Mouse (Mus musculus) lung, embryonic 15.5 days (tissue): ENCODE measurements around the gene Otx1. TPM values are rescaled to one million over a fixed set of nuclear protein-coding genes. Genes with fewer than 3 reads are reported as not detected.

Source experiments
- ATAC-seq: fragments of 200-750 bp; cut with Nextera tagmentation; 2 replicates; pipeline ENCODE4 v1.8.0; 2017; ENCODE audit warnings: moderate number of reproducible peaks, borderline replicate concordance; ENCODE audit not compliant: low FRiP score, low TSS enrichment; ENCODE audit errors: extremely low read depth
- H3K27ac ChIP-seq: fragments of 300-500 bp; sonication (generic); 2 replicates; pipeline ENCODE4 v1.5.1; 2015; ENCODE audit warnings: moderate library complexity, mild to moderate bottlenecking, inconsistent platforms
- H3K27me3 ChIP-seq: fragments of 300-500 bp; sonication (generic); 2 replicates; pipeline ENCODE4 v1.6.1; 2015; ENCODE audit warnings: inconsistent platforms
- H3K36me3 ChIP-seq: fragments of 300-500 bp; sonication (generic); 2 replicates; pipeline ENCODE4 v1.6.1; 2015; ENCODE audit warnings: inconsistent platforms
- H3K4me1 ChIP-seq: fragments of 300-500 bp; sonication (generic); 2 replicates; pipeline ENCODE4 v1.6.1; 2015; ENCODE audit warnings: inconsistent platforms
- H3K4me2 ChIP-seq: fragments of 300-500 bp; sonication (generic); 2 replicates; pipeline ENCODE4 v1.6.1; 2015; ENCODE audit warnings: inconsistent platforms, mild to moderate bottlenecking, moderate library complexity
- H3K4me3 ChIP-seq: fragments of 300-500 bp; sonication (generic); 2 replicates; pipeline ENCODE4 v1.5.1; 2015; ENCODE audit warnings: mild to moderate bottlenecking, inconsistent platforms
- H3K9ac ChIP-seq: fragments of 300-500 bp; sonication (generic); 2 replicates; pipeline ENCODE4 v1.6.1; 2015; ENCODE audit warnings: inconsistent platforms
- H3K9me3 ChIP-seq: fragments of 300-500 bp; sonication (generic); 2 replicates; pipeline ENCODE4 v1.6.1; 2016; ENCODE audit warnings: inconsistent platforms
- WGBS: fragments of 180-500 bp; shearing (Covaris S2); methylation state at CpG from one replicate; pipeline ENCODE4 v1.1.7; 2015; 5-methylcytosine and 5-hydroxymethylcytosine counted together
- polyA plus RNA-seq: library from polyadenylated mRNA; unstranded; fragments of >200 nt; fragmentation: Nextera tagmentation; extraction: Ambion mirVana; gene quantifications from 2 replicates; pipeline ENCODE4 v1.2.1, GENCODE M21; 2015

Otx1 gene
- polyA plus RNA-seq, result 0.25 and 0.50 TPM in 2 replicates

DNA sequence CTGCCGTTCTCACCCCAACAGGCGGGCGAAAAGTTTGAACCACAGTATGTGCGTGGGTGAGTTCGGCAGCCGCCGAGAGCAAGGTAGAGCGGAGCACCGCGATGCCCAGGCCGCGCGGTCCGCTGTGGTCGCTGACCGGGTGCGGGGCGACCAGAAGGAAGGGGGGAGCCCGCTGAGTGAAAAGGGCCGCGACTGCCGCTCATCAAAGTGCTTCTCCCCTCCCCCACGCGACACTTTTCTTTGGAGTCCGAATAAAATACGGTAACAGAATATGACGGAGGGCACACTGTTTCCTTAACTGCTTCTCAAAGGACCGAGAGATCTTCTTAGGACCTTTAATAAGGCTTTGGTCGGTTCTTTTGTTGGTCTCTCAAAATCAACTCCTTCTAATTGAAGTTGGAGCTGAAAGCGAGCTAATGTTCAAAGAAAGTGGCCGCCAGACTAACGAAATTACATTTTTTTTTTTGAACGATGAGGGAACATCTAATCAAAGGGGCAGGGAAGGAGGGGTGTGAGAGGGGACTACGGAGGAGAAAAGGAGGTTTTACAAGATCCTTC, at the start of gene Otx1:
TSS of gene Otx1 (minus strand) at position 115 of the 558 bp plus-strand sequence.
- WGBS, result 2% methylated on average over 34 of the region's 34 CpGs
- ATAC-seq, result no peak
- H3K4me1 ChIP-seq, result peaks cover 45% of the 10 kb centered on the region

DNA sequence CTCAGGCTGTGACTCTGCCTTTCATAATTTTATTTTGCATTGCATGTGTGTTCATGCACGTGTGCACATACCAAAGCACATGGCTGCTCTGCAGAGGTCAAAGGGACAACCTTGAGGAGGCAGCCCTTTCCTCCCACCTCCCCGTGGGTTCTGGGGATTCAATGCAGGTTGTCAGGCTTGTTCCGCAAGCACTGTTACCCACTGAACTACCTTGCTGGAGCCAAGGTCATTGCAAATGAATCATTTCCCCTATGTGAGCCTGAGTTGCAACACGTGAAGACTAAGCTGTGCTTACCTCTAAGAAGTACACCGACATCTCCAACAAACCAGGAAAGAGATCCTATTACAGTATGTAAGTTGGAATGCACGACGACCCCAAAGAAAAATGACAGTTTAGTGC, 48.2 kb upstream of the Otx1 start:
- H3K4me2 ChIP-seq, result no peak overlapping the region
- no peak overlapping the region for H3K9ac ChIP-seq
- no peak for ATAC-seq
- no peaks in the 10 kb centered on the region for H3K9me3 ChIP-seq
- no peaks in the 10 kb centered on the region for H3K4me1 ChIP-seq
- 67% methylated on average over 7 of the region's 7 CpGs for WGBS
- no peaks in the 10 kb centered on the region for H3K27me3 ChIP-seq
- H3K36me3 ChIP-seq, result no peaks in the 10 kb centered on the region
- no peak overlapping the region for H3K4me3 ChIP-seq
- no peak overlapping the region for H3K27ac ChIP-seq

More for the DNA sequence above, at the start of gene Otx1:
- H3K9ac ChIP-seq, result peak within 1 kb of the TSS; percentile 24; the same call in 1 of the 2 replicates
- peak within 1 kb of the TSS; percentile 54 for H3K4me3 ChIP-seq
- H3K27ac ChIP-seq, result no peak within 1 kb of the TSS
- no peaks in the 10 kb centered on the region for H3K9me3 ChIP-seq
- peak within 1 kb of the TSS; percentile 90 for H3K4me2 ChIP-seq
- H3K27me3 ChIP-seq, result peaks cover 95% of the 10 kb centered on the region
- H3K36me3 ChIP-seq, result no peaks in the 10 kb centered on the region

DNA sequence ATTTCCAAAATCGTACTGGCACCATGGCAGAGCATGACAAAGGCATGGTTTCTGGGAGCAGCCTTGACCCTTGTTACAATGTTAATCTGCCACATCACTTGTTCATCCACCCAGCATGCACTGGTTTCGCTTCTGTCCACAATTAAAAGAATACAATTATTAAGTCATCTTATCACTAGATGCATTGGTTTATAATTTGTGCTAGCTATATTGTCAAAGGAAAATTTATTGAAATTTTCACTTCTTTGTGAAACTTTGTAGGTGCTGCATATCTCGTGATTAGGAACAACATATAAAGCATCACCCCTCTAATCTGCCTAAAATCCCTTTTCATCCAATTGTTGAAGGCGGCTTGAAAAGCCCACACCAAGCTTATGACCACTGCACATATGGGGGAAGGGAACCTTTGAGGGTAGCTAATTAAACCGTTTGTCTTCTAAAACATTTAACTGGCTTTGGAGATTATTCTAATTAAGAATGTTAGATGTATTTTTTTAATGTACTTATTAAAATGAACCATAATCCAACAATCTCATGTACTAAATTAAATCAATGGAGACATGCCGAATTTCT, 37.2 kb upstream of the Otx1 start:
- no peaks in the 10 kb centered on the region for H3K4me1 ChIP-seq
- 85% methylated on average over 6 of the region's 6 CpGs for WGBS
- no peaks in the 10 kb centered on the region for H3K9me3 ChIP-seq
- no peak overlapping the region for H3K4me3 ChIP-seq
- no peak overlapping the region for H3K9ac ChIP-seq
- H3K27ac ChIP-seq, result no peak overlapping the region
- H3K27me3 ChIP-seq, result no peaks in the 10 kb centered on the region
- ATAC-seq, result no peak
- H3K4me2 ChIP-seq, result no peak overlapping the region
- H3K36me3 ChIP-seq, result no peaks in the 10 kb centered on the region

DNA sequence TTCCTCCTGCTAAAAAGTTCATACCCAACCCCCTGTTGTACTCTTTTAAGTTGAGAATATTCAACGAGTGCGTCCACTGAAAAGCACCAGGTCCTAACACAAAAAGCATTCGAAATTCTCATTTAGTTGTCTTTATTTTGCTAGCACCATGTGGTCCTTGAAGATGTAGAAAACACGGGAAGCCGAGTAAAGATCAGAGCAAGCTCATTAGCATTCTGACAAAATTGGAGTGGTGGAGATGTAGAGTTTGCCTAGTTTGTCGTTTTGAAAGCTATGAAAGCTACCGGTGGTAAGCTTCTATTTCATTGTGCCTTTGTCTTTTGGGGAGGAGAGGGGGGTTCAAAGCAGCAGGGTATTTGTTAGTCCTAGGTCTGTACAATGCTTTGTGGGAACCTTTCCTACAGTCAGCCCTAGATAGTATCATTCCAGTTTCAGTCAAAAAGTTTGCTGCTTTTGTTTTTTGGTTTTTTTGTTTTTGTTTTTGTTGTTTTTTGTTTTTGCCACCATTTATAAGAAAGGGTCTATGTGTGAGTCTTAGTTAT, 31.9 kb upstream of the Otx1 start:
- H3K9me3 ChIP-seq, result no peaks in the 10 kb centered on the region

DNA sequence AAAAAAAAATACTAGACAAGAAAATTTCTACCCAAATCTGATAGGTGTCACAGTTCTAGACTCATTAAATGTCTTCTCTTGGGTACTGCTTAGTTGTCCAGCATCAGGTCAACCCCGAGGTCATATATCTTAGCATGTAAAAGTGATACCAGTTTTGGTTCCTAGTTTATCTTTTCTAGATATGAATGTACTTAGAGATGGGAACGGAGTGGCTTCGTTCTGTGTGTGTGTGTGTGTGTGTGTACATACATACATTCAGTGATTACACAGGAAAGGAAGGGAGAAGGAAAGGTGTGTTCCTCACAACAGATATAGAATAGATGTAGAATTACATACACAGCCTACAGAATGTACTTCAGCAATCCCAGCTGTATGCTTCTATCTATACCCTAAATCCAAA, 30.9 kb upstream of the Otx1 start:
- H3K27me3 ChIP-seq, result no peaks in the 10 kb centered on the region
- WGBS, result 88% methylated on average over 3 of the region's 3 CpGs
- H3K9me3 ChIP-seq, result no peaks in the 10 kb centered on the region
- no peak overlapping the region for H3K9ac ChIP-seq
- H3K4me1 ChIP-seq, result no peaks in the 10 kb centered on the region
- ATAC-seq, result no peak
- H3K4me2 ChIP-seq, result no peak overlapping the region
- H3K36me3 ChIP-seq, result no peaks in the 10 kb centered on the region
- no peak overlapping the region for H3K4me3 ChIP-seq
- no peak overlapping the region for H3K27ac ChIP-seq

More for the DNA sequence above, 31.9 kb upstream of the Otx1 start:
- no peak overlapping the region for H3K4me3 ChIP-seq
- no peak overlapping the region for H3K9ac ChIP-seq
- no peak for ATAC-seq
- no peaks in the 10 kb centered on the region for H3K4me1 ChIP-seq
- WGBS, result 56% methylated on average over 7 of the region's 7 CpGs
- no peak overlapping the region for H3K4me2 ChIP-seq
- no peaks in the 10 kb centered on the region for H3K36me3 ChIP-seq
- no peaks in the 10 kb centered on the region for H3K27me3 ChIP-seq
- no peak overlapping the region for H3K27ac ChIP-seq

DNA sequence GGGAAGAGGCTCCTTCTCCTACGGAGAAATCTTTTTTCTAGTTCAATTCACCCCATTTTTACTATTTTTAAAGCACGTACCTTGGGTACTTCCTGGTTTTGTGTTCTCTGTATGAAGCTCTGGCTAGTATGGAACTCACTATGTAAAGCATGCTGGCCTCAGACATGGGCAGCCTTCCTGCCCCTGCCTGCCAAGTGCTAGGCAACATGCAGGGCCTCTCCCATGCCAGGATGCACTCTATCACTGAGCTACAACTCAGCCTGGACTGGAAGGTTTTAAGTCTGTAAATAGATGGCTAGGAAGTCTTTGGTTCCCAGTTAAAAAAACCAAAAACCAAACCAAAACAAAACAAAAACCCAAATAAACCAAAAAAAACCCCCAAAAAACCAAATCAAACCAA, 17.9 kb upstream of the Otx1 start:
- H3K4me2 ChIP-seq, result no peak overlapping the region
- ATAC-seq, result no peak
- H3K9ac ChIP-seq, result no peak overlapping the region
- H3K4me1 ChIP-seq, result no peaks in the 10 kb centered on the region
- no peak overlapping the region for H3K27ac ChIP-seq
- 0 out of 2 replicates have a peak, but pooled peaks cover 6% of the 10 kb centered on the region for H3K36me3 ChIP-seq
- H3K4me3 ChIP-seq, result no peak overlapping the region
- 92% methylated on average over 2 of the region's 2 CpGs for WGBS
- H3K9me3 ChIP-seq, result no peaks in the 10 kb centered on the region
- H3K27me3 ChIP-seq, result no peaks in the 10 kb centered on the region

DNA sequence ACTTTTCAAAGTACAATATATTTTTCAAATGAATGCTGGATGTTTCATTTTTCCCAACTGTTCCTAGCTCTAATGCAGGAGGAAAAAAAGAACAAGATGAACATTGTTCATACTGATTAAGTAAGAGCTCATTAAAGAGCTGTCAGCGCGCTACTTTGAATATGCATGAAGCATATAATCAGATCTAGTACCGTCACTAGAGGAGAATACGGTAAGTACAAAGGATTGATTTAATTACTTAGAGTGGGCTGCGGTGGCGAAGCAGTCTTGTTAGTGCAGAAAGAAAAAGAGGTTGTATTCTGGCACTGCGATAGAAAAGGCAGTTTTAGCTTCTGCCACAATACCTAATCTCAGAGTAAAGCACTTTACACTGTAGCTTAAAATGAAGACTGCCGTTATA, 14.7 kb upstream of the Otx1 start:
- no peak overlapping the region for H3K27ac ChIP-seq
- no peaks in the 10 kb centered on the region for H3K9me3 ChIP-seq
- 0 out of 2 replicates have a peak, but pooled peaks cover 6% of the 10 kb centered on the region for H3K36me3 ChIP-seq
- H3K9ac ChIP-seq, result no peak overlapping the region
- H3K4me2 ChIP-seq, result no peak overlapping the region
- no peaks in the 10 kb centered on the region for H3K27me3 ChIP-seq
- 81% methylated on average over 8 of the region's 8 CpGs for WGBS
- ATAC-seq, result no peak
- H3K4me3 ChIP-seq, result no peak overlapping the region
- no peaks in the 10 kb centered on the region for H3K4me1 ChIP-seq

DNA sequence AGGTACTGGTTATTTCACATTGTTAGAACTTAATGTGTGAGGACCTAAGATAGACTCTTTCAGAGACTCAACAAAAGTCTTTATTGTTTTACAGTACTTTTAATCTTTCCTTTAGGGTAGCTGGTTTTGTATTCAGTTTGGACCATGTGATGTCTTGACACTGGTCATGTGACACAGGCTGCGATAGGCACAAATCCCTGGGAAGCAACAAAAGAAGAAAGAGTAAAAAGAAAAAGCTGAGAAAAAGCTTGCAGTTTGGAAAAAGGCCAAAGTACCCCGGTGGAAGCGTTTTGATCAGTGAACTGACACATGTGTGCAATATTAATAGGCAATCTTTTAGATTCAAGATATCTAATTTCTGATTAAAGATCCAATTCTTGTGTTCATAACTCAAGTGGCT, 13.6 kb upstream of the Otx1 start:
- Histone ChIP-seq H3K27ac (no peak overlapping the region), H3K27me3 (no peaks in the 10 kb centered on the region), H3K4me3 (no peak overlapping the region), H3K36me3 (0 out of 2 replicates have a peak, but pooled peaks cover 6% of the 10 kb centered on the region), H3K4me2 (no peak overlapping the region), H3K9me3 (no peaks in the 10 kb centered on the region), H3K9ac (no peak overlapping the region), H3K4me1 (no peaks in the 10 kb centered on the region)
- ATAC-seq, result no peak
- 72% methylated on average over 3 of the region's 3 CpGs for WGBS

DNA sequence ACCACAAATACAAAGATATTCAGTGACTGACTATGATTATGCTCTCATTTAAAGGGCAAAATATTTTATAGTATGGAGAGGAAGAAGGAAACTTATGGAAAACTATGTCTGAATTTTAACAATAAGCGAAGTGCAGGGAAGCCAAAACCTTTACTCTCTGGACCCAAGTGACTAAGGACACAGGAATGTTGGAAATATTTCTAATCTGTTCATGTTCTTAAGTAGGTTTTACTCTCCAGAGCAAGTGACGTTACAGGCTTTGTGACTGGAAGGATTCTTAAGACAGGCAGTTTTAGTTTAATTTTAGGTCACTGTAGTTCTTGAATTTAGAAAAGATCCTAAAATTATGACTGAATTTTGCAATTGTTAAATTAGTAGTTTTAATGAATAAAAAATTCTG, 6.1 kb upstream of the Otx1 start:
- Histone ChIP-seq H3K4me1 (0 out of 2 replicates have a peak, but pooled peaks cover 8% of the 10 kb centered on the region), H3K4me3 (no peak overlapping the region), H3K4me2 (peak overlapping the region; percentile 17; the same call in 1 of the 2 replicates), H3K9me3 (no peaks in the 10 kb centered on the region), H3K36me3 (no peaks in the 10 kb centered on the region), H3K9ac (no peak overlapping the region), H3K27ac (no peak overlapping the region), H3K27me3 (peaks cover 56% of the 10 kb centered on the region)
- WGBS, result 32% methylated on average over 2 of the region's 2 CpGs
- ATAC-seq, result no peak

DNA sequence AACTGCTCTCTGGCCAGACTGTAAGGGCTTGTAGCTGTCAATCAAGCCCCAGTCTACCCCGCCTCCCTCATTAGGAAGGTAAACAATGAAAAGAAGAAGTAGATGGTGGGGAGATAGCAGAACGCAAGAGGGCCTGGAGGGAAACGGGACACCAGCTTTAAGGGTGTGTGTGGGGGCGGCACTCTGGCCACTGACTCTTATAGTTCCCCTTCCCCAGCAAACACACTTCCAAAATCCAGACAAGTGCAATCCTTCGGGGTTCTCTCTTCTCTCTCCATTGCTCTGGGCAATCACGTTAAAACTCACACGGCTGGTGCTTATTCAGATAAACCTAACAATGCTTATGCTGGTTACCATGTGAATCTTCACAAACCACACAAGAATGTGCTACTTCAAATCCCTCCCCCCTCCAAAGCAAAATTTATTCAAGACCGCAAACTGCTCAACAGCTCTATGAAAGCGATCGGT, 5.5 kb upstream of the Otx1 start:
- 12% methylated on average over 10 of the region's 10 CpGs for WGBS
- peaks cover 62% of the 10 kb centered on the region for H3K27me3 ChIP-seq
- no peak overlapping the region for H3K9ac ChIP-seq

DNA sequence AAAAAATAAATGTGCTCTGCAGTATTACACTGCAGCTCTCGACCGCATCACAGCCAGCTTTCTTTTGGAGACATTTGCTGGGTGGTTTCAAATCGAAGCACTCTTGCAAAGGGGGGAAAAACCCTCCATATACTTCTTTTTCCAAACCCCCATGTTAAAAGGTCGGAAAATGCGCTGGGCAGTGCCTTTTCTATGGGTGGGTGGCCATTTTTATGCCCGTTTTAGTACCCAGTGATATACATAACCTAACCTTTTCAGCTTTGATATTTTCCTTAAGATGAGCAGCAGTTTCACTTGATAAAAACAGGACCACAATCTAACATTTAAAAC, 5.0 kb upstream of the Otx1 start:
- ATAC-seq, result no peak
- no peak overlapping the region for H3K9ac ChIP-seq
- WGBS, result 13% methylated on average over 6 of the region's 6 CpGs
- peaks cover 18% of the 10 kb centered on the region for H3K4me1 ChIP-seq
- H3K36me3 ChIP-seq, result no peaks in the 10 kb centered on the region
- H3K4me3 ChIP-seq, result no peak overlapping the region
- peak overlapping the region; percentile 17; the same call in 1 of the 2 replicates for H3K4me2 ChIP-seq
- H3K27me3 ChIP-seq, result peaks cover 66% of the 10 kb centered on the region
- H3K9me3 ChIP-seq, result no peaks in the 10 kb centered on the region
- no peak overlapping the region for H3K27ac ChIP-seq

More for the DNA sequence above, 5.5 kb upstream of the Otx1 start:
- H3K36me3 ChIP-seq, result no peaks in the 10 kb centered on the region
- H3K4me1 ChIP-seq, result peaks cover 14% of the 10 kb centered on the region
- H3K4me3 ChIP-seq, result 0 out of 2 replicates have a peak overlapping the region, but pooled peaks have one; percentile 5
- H3K27ac ChIP-seq, result no peak overlapping the region
- H3K4me2 ChIP-seq, result peak overlapping the region; percentile 17; the same call in 1 of the 2 replicates
- H3K9me3 ChIP-seq, result no peaks in the 10 kb centered on the region
- no peak for ATAC-seq

DNA sequence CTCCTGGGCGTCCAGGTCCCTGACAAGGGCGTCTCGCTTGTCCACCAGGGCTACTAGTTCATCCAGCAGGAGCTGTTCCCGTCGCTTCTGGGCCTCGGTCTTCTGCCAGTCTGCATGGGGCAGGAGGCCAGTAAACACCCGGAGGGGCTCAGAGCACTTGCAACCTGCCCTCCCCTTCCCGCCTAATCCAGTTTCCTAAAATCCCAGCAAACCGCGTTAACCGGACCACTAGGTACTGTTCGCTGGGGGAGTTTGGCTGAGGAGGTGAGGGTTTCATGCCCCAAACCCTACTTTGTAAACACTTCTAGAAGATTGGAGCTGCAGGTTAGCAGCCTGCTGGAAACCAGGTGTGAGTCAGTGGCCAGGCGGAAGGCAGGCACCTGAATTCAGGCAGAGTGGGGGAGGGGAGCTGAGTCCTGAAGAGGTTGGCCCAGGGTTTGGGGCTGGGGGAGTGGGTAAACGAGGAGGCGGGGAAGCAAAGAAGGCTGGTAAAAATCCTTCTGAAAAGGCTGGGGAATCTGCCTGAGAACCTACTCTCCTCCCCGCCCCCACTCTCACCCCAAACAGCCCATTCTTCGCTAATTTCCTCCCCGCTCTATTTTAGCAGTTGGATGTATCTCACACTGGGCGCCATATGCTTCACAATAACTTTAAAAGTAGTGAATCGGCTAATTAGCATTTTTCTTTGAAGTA, 4.5 kb upstream of the Otx1 start:
- H3K4me2 ChIP-seq, result peak overlapping the region; percentile 17
- ATAC-seq, result no peak
- no peaks in the 10 kb centered on the region for H3K9me3 ChIP-seq
- H3K4me3 ChIP-seq, result no peak overlapping the region
- H3K4me1 ChIP-seq, result peaks cover 23% of the 10 kb centered on the region
- no peak overlapping the region for H3K27ac ChIP-seq
- peaks cover 70% of the 10 kb centered on the region for H3K27me3 ChIP-seq
- 18% methylated on average over 20 of the region's 20 CpGs for WGBS
- H3K9ac ChIP-seq, result no peak overlapping the region
- no peaks in the 10 kb centered on the region for H3K36me3 ChIP-seq
